Mouse (Mus musculus) thymus, postnatal 25 days (tissue): ENCODE measurements at regions not wholly inside any gene's neighbourhood (a gene's known extent, or its start where the extent isn't known, plus 50 kb on each side); places are given as distances from the start of the nearest gene placed in this dataset.
"Not testable (repeated sequence)": the region's sequence is repeated elsewhere in the genome, so short reads cannot be mapped to it uniquely, and the experiment has no call there.

ENCODE experiments used
- DNase-seq: peaks from one replicate; pipeline ENCODE4 v3.0.0; 2022

GRCm38 (mm10) chr10:111354607-111355006, 56.1 kb downstream of the Bbs10 start:
- no peak for DNase-seq

- not testable (repeated sequence) for DNase-seq
Observed at GRCm38 (mm10) chr10:111358340-111358739, 59.9 kb downstream of the Bbs10 start.

- no peak for DNase-seq
Observed at GRCm38 (mm10) chr10:111361749-111362435, 63.4 kb downstream of the Bbs10 start.

GRCm38 (mm10) chr10:111363729-111364617, 65.5 kb downstream of the Bbs10 start:
- DNase-seq = no peak

- no peak for DNase-seq
Observed at GRCm38 (mm10) chr10:111365011-111365410, 66.5 kb downstream of the Bbs10 start.

- not testable (repeated sequence) for DNase-seq
Observed at GRCm38 (mm10) chr10:111369046-111369445, 70.6 kb downstream of the Bbs10 start.

- DNase-seq = peak; percentile 7
Observed at GRCm38 (mm10) chr10:111378047-111378618, 79.7 kb downstream of the Bbs10 start.

GRCm38 (mm10) chr10:111381689-111382088, 83.2 kb downstream of the Bbs10 start:
- no peak for DNase-seq

GRCm38 (mm10) chr10:111382206-111382930, 83.9 kb downstream of the Bbs10 start:
- DNase-seq = no peak

GRCm38 (mm10) chr10:111385561-111385960, 87.1 kb downstream of the Bbs10 start:
- DNase-seq = peak; percentile 51

GRCm38 (mm10) chr10:111387869-111388538, 85.0 kb upstream of the Nap1l1 start:
- DNase-seq = no peak

- DNase-seq = no peak
Observed at GRCm38 (mm10) chr10:111388545-111389320, 84.3 kb upstream of the Nap1l1 start.

GRCm38 (mm10) chr10:111389890-111390289, 83.1 kb upstream of the Nap1l1 start:
- DNase-seq = no peak

- no peak for DNase-seq
Observed at GRCm38 (mm10) chr10:111394421-111394820, 78.6 kb upstream of the Nap1l1 start.

- DNase-seq = no peak
Observed at GRCm38 (mm10) chr10:111405071-111405470, 68.0 kb upstream of the Nap1l1 start.

- DNase-seq = no peak
Observed at GRCm38 (mm10) chr10:111408887-111409286, 64.1 kb upstream of the Nap1l1 start.

GRCm38 (mm10) chr10:111409497-111409896, 63.5 kb upstream of the Nap1l1 start:
- DNase-seq = no peak

GRCm38 (mm10) chr10:111410121-111410520, 62.9 kb upstream of the Nap1l1 start:
- DNase-seq = no peak

- DNase-seq = no peak
Observed at GRCm38 (mm10) chr10:111411533-111411932, 61.5 kb upstream of the Nap1l1 start.

- DNase-seq = no peak
Observed at GRCm38 (mm10) chr10:111416611-111417130, 56.4 kb upstream of the Nap1l1 start.
